Mouse (Mus musculus): ENCODE measurements around the gene Kif3b.
A peak's percentile ranks its signal among the peaks of the same experiment; 100 is the strongest.
"Not testable (repeated sequence)": the region's sequence is repeated elsewhere in the genome, so short reads cannot be mapped to it uniquely, and the experiment has no call there.

The Kif3b gene

DNA sequence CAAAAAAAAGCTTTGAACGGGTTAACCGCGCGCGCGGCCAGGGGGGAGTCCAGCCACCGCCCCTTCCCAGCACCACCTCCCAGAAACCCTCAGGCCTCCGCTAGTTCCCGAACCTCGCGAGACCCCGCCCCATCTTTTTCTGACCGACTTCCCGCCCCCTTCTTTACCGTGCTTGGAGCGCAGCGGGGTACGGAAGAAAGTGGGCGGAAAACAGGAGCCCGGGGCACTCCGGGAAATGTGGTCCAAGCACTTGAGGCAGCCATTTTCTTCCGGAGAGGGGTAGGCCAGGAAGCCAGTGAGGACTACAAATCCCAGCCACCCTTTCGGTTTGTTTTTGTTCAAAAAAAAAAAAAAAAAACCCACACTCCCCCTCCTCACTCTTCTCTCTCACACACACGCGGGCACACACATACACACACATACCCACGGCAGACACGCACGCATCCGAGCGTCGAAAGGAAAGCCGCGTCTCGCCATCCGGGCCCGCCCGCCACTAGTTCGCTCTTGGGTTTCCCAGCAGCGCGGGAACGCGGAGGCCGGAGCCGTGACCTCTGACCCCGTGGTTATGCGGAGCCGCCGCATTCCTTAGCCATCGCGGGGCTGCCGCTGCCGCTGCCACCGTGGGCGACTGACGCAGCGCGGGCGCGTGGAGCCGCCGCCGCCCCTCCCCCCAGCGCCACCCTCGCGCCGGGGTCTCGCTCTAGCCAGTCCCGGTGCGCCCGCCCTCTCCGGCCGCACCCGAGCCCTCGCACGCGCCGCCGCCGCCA, 54.4 kb downstream of the Kif3b start, which contains the start of gene Asxl1:
Gene Asxl1 (plus strand): TSS at position 376 of the 767 bp plus-strand sequence.
- peak; percentile 91 to 98 for DNase-seq (ENCODE audit: low spot score in 2 of 2)

DNA sequence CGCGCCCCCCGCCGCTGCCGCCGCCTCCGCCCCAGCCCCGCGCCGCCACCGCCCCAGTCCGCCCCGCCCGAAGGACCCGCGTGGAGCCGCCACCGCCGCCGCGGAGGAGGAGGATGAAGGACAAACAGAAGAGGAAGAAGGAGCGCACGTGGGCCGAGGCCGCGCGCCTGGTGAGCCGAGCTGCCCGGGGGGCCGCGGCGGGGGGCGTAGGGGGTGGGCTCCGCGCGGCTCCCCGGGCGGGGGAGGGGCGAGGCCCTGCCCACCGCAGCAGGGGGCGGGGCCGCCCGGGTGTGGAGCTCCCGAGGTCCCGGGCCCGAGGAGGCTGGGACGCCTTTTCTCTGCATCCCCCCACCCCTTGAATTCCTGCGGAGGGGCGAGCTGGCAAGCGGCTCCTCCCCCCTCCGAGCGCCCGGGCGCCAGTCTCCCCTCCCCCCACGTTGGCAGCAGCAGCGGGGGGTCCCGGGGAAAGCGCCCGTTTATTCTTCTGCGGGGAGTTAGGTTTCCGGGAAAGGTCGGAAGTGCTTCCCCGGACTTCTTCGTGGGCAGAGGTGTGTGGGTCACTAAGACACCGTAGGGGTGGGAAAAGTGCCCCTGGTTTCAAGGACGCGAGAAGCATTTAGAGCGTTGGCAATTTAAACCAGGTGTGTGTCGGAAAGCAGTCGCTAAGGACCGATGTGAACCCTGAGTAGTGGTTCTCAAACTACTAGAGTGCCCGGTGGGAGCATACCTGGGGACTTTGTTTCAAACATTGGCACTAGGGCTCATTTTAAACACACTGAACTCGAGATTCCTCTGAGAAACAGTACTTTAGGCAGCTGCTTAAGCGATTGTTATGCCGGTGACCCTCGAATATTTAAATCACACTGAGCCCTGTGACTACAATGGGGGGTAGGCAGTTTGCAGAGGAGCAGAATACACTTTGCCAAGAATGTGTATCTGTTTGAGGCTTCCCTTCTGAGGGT, 55.3 kb downstream of the Kif3b start:
- peak; percentile 32 to 63 for DNase-seq (ENCODE audit: low spot score in 2 of 2)

GRCm38 (mm10) chr2:153347183-153347781, 56.1 kb downstream of the Kif3b start:
- DNase-seq (ENCODE audit: low spot score in 2 of 2), result no peak

DNA sequence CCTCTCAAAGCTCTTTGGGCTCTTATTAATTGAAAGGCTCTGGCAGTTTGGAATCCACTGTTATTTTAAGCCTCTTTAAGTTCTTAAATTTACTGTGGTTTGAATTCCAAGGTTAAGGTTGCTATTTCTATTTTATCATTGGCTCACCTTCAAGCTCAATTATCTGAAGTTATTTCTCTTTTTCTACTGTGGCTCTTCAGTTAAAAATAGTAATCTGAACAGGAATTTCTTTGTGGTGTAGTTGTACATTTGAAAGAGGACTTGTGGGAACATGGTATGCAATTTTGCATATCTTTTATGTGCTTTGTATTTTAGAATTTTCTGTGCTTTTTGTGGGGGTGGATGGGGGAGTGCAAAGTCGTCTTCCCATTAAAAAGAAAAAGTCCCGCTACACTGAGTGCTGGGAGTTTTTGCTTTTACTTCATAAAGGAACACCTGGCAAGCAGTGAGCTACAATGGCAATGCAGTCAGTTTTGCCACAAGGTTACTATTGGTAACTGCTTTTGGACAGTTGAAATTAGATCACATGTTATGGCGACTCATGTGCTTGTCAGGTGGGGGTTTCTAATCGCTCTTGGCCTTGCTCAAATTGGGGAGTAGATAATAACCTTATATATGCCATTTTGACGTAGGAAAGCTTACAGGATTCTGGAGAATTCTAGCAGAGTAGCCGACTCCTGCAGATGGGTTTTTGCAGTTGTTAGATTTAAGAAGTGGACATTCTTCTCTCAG, 57.1 kb downstream of the Kif3b start:
- no peak for DNase-seq (ENCODE audit: low spot score in 2 of 2)

GRCm38 (mm10) chr2:153350552-153351181, 59.5 kb downstream of the Kif3b start:
- no peak for DNase-seq (ENCODE audit: low spot score in 2 of 2)

- no peak for DNase-seq (ENCODE audit: low spot score in 2 of 2)
Observed at GRCm38 (mm10) chr2:153354648-153355047, 63.4 kb downstream of the Kif3b start.

DNA sequence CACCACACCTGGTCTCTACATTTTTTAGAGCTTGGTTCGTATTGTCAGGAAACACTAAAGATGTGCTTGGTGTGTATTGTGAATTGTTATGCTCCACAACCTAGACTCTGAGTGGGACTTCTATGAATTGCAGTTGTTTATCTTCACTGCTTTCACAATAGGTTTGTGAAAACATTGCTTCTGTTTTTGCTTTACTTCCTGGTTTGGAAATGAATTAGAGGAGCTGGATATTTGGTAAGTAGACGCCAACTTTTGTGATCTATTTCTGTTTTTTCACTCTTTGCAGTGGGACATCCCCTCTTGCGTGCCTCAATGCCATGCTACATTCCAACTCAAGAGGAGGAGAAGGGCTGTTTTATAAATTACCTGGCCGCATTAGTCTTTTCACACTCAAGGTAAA, 65.6 kb downstream of the Kif3b start:
- no peak for DNase-seq (ENCODE audit: low spot score in 2 of 2)

- no peak for DNase-seq (ENCODE audit: low spot score in 2 of 2)
Observed at GRCm38 (mm10) chr2:153361101-153361710, 70.0 kb downstream of the Kif3b start.

DNA sequence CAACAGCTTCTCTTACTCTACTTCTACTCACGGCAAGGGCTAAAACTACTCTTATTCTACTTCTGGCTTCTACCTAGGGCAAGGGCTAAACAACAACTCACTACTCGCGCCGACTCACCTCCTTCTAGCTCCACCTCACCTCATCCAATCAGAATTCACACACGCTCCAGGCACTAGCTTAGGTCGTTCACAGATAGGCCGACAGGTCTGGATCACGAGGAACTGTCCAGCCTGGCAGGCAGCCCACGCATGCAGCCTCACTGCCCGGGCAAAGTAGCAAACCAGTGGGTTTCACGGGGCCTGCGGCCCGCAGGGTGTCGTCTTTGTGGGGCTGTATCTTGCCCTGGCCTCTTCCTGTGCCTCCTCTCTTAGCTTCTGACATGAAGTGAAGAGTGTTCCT, 73.3 kb downstream of the Kif3b start:
- not testable (repeated sequence) for DNase-seq (ENCODE audit: low spot score in 2 of 2)

DNA sequence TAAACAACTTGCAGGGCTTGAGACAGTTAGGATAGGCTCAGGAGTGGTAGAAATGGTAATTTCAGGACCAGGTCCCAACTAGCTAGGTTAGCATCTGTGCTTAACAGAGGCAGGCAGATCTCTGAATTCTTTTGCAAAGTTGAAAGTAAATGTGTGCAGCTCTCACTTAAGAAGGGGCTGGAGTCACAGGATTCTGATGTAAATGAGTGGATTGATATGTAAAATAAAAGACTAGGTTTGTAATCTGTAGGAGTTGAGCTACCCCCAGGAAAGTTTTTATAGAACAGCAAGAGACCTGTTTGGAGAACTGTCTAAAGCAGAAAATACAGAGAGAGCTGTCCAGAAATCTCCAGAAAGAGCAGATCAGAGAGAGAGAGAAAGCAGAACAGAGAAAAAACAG, 79.7 kb downstream of the Kif3b start:
- no peak for DNase-seq (ENCODE audit: low spot score in 2 of 2)

- no peak for DNase-seq (ENCODE audit: low spot score in 2 of 2)
Observed at GRCm38 (mm10) chr2:153375380-153375779, 84.2 kb downstream of the Kif3b start.

- DNase-seq (ENCODE audit: low spot score in 2 of 2), result no peak
Observed at GRCm38 (mm10) chr2:153380479-153380878, 89.3 kb downstream of the Kif3b start.
